Mouse (Mus musculus) lung, embryonic 16.5 days (tissue): ENCODE data around the gene Arhgap27. TPM values are rescaled to one million over a fixed set of nuclear protein-coding genes. Genes with fewer than 3 reads are reported as not detected.

Experiments
- ATAC-seq: fragments of 200-750 bp; cut with Nextera tagmentation; 2 replicates; pipeline ENCODE4 v1.8.0; 2017; ENCODE audit warnings: low read depth, mild to moderate bottlenecking, moderate library complexity
- H3K27ac ChIP-seq: fragments of 300-500 bp; sonication (generic); 2 replicates; pipeline ENCODE4 v1.5.1; 2014; ENCODE audit warnings: mild to moderate bottlenecking, control low read depth, low read length
- H3K27me3 ChIP-seq: fragments of 300-500 bp; sonication (generic); 2 replicates; pipeline ENCODE4 v1.6.1; 2014; ENCODE audit warnings: low read depth, low read length, mixed read lengths; ENCODE audit not compliant: control insufficient read depth, insufficient read depth
- H3K36me3 ChIP-seq: fragments of 300-500 bp; sonication (generic); 2 replicates; pipeline ENCODE4 v1.6.1; 2014; ENCODE audit warnings: low read length; ENCODE audit not compliant: control insufficient read depth, insufficient read depth
- H3K4me1 ChIP-seq: fragments of 300-500 bp; sonication (generic); replicated peaks from 2 replicates; pipeline ENCODE4 v1.6.1; 2014; ENCODE audit warnings: low read length, mixed read lengths; ENCODE audit not compliant: control insufficient read depth, insufficient read depth
- H3K4me2 ChIP-seq: fragments of 300-500 bp; sonication (generic); 2 replicates; pipeline ENCODE4 v1.6.1; 2014; ENCODE audit warnings: low read depth, low read length, control low read depth
- H3K4me3 ChIP-seq: fragments of 300-500 bp; sonication (generic); 2 replicates; pipeline ENCODE4 v1.5.1; 2014; ENCODE audit warnings: mild to moderate bottlenecking, low read length, control low read depth
- H3K9ac ChIP-seq: fragments of 300-500 bp; sonication (generic); 2 replicates; pipeline ENCODE4 v1.6.1; 2014; ENCODE audit warnings: low read length, control low read depth
- H3K9me3 ChIP-seq: fragments of 300-500 bp; sonication (generic); 2 replicates; pipeline ENCODE4 v1.6.1; 2016; ENCODE audit warnings: low read length; ENCODE audit not compliant: control insufficient read depth
- WGBS: fragments of 180-500 bp; shearing (Covaris S2); extraction: QIAGEN DNeasy Blood & Tissue Kit; methylation state at CpG from one replicate; pipeline ENCODE4 v1.1.7; 2014; 5-methylcytosine and 5-hydroxymethylcytosine counted together
- polyA plus RNA-seq: library from polyadenylated mRNA; unstranded; fragments of >200 nt; fragmentation: Nextera tagmentation; extraction: Ambion mirVana; gene quantifications from 2 replicates; pipeline ENCODE4 v1.2.1, GENCODE M21; 2015

The Arhgap27 gene
- polyA plus RNA-seq, 1 experiment from 2014 or later, result 14.1 TPM

DNA sequence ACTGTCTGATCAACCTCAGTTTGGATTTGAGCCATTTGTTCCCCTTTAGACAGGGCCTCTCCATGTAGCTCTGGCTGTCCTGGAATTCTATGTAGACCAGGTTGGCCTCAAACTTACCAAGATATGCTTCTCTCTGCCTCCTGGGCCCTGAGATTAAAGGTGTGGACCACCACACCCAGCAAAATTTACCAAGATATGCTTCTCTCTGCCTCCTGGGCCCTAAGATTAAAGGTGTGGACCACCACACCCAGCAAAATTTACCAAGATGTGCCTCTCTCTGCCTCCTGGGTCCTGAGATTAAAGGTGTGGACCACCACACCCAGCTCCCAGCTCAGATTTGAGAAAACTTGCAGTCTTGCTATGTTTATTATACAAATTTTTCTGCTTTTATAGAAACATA is 41.1 kb upstream of the Arhgap27 start:
- Histone ChIP-seq H3K27me3 (no peaks in the 10 kb centered on the region), H3K9ac (no peak overlapping the region), H3K36me3 (no peaks in the 10 kb centered on the region), H3K27ac (no peak overlapping the region), H3K4me2 (no peak overlapping the region), H3K4me3 (no peak overlapping the region), H3K4me1 (no peaks in the 10 kb centered on the region), H3K9me3 (no peaks in the 10 kb centered on the region)
- no peak for ATAC-seq

DNA sequence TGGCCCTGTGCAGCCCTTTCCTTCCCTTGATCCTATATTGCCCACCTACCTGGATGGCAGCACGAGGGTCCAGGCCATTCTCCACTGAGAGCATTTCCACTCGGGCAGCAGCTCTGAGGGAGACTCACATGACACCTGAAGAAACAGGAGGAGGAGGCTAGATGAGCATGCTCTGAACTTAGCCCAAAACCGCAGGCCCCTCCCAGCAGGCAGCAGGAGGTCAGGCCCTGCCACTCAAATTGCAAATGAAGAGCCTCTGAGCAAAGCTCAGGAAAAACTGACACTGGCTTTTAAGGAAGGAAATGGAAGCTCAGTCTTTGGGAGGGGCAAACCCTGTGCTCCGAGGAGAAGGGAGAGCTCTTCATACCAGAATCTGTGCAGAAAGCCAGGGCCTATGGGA is 40.3 kb upstream of the Arhgap27 start:
- Histone ChIP-seq H3K9ac (no peak overlapping the region), H3K4me3 (no peak overlapping the region), H3K27ac (no peak overlapping the region), H3K4me1 (no peaks in the 10 kb centered on the region), H3K27me3 (no peaks in the 10 kb centered on the region), H3K36me3 (no peaks in the 10 kb centered on the region), H3K9me3 (no peaks in the 10 kb centered on the region), H3K4me2 (no peak overlapping the region)
- WGBS, result 67% methylated on average over 4 of the region's 4 CpGs
- ATAC-seq, result no peak

DNA sequence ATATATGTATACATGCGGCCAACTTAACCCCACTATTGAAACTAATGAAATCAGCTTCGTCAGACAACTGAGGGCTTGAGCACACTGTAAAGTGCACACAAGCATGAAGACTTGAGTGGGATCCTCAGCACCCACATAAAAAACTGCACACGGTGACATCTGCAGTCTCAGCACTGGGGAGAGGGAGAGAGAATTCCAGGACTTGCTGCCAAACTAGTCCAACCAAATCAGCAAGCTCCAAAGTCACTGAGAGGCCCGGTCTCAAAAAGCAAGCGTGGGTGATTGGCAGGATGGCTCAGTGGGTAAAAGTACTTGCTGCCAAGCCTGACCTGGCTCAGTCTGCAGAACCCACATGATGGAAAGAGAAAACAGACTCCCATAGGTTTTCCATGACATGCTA is 39.2 kb upstream of the Arhgap27 start:
- no peaks in the 10 kb centered on the region for H3K27me3 ChIP-seq
- 89% methylated on average over 5 of the region's 5 CpGs for WGBS
- no peak overlapping the region for H3K4me3 ChIP-seq

DNA sequence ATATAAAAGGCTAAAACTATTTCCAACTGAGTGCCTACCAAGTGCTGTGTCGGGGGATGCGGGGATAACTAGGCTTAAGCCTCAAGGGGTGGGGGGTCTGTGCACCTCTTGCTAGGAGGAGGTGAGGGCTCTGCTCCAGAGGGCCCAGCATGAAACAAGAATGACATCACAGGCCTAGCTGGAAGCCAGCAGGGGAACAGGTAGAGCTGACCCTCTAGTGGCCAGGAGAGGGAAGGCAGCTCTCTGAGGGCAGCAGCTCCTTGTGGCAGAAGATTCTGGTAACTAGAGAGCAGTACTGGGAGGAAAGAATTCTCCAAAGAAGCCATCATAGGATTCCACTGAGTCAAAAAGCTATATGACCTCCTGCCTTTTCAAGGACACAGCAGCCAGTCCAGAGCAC is 38.7 kb upstream of the Arhgap27 start:
- Histone ChIP-seq H3K36me3 (no peaks in the 10 kb centered on the region), H3K27me3 (no peaks in the 10 kb centered on the region), H3K4me1 (no peaks in the 10 kb centered on the region), H3K9me3 (no peaks in the 10 kb centered on the region), H3K4me3 (no peak overlapping the region), H3K4me2 (no peak overlapping the region), H3K9ac (no peak overlapping the region), H3K27ac (no peak overlapping the region)
- 63% methylated on average over 2 of the region's 2 CpGs for WGBS
- ATAC-seq, result peak; percentile 41; the same call in 1 of the 2 replicates

More for the DNA sequence above, 39.2 kb upstream of the Arhgap27 start:
- H3K4me2 ChIP-seq, result no peak overlapping the region
- H3K9me3 ChIP-seq, result no peaks in the 10 kb centered on the region
- H3K27ac ChIP-seq, result no peak overlapping the region
- no peaks in the 10 kb centered on the region for H3K36me3 ChIP-seq
- no peak overlapping the region for H3K9ac ChIP-seq
- ATAC-seq, result no peak
- no peaks in the 10 kb centered on the region for H3K4me1 ChIP-seq

DNA sequence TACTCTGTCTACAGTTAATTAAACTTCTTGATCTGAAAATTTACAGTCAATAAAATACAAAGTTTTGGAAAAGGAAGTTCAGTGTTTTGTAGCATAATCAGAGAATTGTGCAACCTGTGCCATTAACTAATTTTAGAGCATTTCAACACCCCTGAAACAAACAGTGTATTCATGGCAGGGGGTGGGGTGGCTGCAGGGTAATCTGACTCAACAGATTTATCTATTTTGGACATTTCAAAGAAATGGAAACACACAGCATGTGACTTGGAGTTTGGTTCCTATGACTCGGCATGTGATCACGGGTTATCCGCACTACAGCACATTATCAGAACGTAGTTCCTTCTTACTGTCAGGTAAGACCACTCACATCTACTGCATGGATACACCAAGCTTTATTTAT is 36.5 kb upstream of the Arhgap27 start:
- no peaks in the 10 kb centered on the region for H3K4me1 ChIP-seq
- H3K4me3 ChIP-seq, result no peak overlapping the region
- no peak for ATAC-seq
- H3K4me2 ChIP-seq, result no peak overlapping the region
- peaks cover 14% of the 10 kb centered on the region for H3K36me3 ChIP-seq
- WGBS, result 88% methylated on average over 4 of the region's 4 CpGs
- H3K9ac ChIP-seq, result no peak overlapping the region
- H3K9me3 ChIP-seq, result no peaks in the 10 kb centered on the region
- H3K27ac ChIP-seq, result no peak overlapping the region
- H3K27me3 ChIP-seq, result no peaks in the 10 kb centered on the region

DNA sequence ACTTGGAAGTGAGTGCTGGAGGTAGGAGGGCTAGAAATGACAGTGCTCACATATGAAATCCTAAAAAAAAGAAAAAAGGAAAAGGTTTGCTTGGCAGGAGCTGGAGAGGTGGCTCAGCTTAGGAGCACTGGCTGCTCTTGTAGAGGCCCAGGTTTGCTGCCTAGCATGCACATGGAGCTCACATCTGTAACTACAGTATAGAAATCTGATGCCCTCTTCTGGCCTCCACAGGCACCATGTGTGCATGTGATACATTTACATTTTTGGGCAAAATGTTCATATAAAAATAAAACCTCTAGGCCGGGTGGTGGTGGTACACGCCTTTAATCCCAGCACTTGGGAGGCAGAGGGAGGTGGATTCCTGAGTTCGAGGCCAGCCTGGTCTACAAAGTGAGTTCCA is 35.6 kb upstream of the Arhgap27 start:
- ATAC-seq, result no peak
- no peaks in the 10 kb centered on the region for H3K4me1 ChIP-seq
- H3K9ac ChIP-seq, result no peak overlapping the region
- no peaks in the 10 kb centered on the region for H3K9me3 ChIP-seq
- peaks cover 23% of the 10 kb centered on the region for H3K36me3 ChIP-seq
- no peak overlapping the region for H3K4me3 ChIP-seq
- no peaks in the 10 kb centered on the region for H3K27me3 ChIP-seq
- H3K4me2 ChIP-seq, result no peak overlapping the region
- WGBS, result 85% methylated on average over 3 of the region's 3 CpGs
- H3K27ac ChIP-seq, result no peak overlapping the region

DNA sequence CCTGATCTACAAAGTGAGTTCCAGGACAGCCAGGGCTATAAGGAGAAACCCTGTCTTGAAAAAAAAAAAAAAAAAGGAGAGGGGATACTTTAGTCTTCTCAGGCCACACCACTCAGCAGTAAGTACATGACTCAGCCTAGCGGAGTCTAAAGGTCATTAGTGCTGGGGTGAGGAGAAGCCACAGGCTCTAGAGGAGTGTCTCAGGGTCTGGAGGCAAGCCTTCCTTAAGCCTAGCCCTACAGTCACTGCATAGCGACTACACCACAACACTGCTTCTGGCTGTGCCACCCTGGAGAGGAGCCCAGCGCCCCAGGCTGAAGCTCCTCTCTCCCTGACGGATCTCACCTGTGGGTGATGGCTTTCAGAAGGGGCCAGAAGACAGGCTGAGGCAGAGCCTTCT is 33.2 kb upstream of the Arhgap27 start:
- Histone ChIP-seq H3K9ac (no peak overlapping the region), H3K36me3 (peaks cover 23% of the 10 kb centered on the region), H3K9me3 (no peaks in the 10 kb centered on the region), H3K27me3 (no peaks in the 10 kb centered on the region), H3K4me2 (no peak overlapping the region), H3K27ac (no peak overlapping the region), H3K4me1 (no peaks in the 10 kb centered on the region), H3K4me3 (no peak overlapping the region)
- no peak for ATAC-seq
- 87% methylated on average over 4 of the region's 4 CpGs for WGBS

DNA sequence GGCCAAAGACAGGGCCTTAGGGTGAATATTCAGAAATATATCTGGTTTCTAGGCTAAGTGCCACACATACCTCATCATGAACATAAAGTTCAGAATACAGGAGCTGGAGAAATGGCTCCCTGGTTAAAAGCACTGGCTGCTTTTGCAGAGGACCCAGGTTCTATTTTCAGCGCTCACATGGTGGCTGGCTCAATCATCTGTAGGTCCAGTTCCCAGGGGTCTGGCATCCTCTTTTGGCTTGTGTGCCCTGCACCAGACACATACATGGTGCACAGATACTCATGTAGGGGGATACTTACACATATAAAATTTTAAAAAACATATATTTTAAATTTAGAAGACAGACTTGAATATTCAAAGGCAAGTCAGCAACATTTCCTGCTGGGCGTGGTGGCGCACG is 32.7 kb upstream of the Arhgap27 start:
- no peaks in the 10 kb centered on the region for H3K27me3 ChIP-seq
- peaks cover 23% of the 10 kb centered on the region for H3K36me3 ChIP-seq
- no peak overlapping the region for H3K9ac ChIP-seq
- no peak overlapping the region for H3K4me2 ChIP-seq
- no peaks in the 10 kb centered on the region for H3K9me3 ChIP-seq
- H3K27ac ChIP-seq, result no peak overlapping the region
- no peak overlapping the region for H3K4me3 ChIP-seq
- no peaks in the 10 kb centered on the region for H3K4me1 ChIP-seq
- ATAC-seq, result no peak
- 96% methylated on average over 4 of the region's 4 CpGs for WGBS

DNA sequence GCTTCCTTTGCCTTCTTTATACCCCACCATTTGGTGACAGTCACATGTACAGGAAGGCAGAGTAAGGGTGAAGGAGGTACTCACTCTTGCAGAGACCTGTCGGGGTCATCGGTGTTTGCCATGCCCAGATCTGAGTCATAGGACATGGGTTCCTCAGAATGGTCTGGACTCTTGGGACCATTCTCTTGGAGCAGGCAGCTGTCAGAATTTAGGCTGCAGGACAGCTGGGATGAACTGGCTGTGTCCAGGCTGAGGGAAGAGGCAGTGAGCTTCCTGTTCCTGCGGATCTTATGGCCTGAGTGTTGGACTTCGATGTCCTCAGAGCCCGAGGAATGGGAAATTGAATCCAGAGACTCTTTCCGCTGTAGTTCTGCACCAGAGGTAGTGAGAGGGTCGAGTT is 31.1 kb upstream of the Arhgap27 start:
- ATAC-seq, result no peak
- 90% methylated on average over 7 of the region's 7 CpGs for WGBS

DNA sequence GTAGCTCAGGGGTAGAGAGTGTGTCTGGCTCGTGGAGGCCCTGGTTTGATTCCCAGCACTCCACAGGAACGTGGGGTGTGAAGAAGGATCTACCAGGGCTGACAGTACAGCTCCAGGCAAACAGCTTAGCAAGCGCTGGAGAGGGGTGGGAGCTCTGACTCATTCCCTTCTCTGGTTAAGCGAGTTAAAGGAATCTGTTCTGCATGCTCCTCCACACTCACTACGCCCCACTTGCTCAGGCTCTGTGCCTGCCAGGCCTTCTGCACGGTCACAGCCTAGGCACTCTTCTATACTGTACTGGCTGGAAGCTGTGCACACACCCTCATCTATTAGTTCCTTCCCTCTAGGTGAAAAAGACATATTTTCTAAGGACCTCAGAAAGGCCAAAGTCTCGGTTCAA is 30.5 kb upstream of the Arhgap27 start:
- H3K4me2 ChIP-seq, result no peak overlapping the region
- WGBS, result 81% methylated on average over 7 of the region's 7 CpGs
- H3K4me3 ChIP-seq, result no peak overlapping the region
- no peaks in the 10 kb centered on the region for H3K27me3 ChIP-seq
- peaks cover 23% of the 10 kb centered on the region for H3K36me3 ChIP-seq
- H3K27ac ChIP-seq, result no peak overlapping the region
- ATAC-seq, result no peak
- H3K9me3 ChIP-seq, result no peaks in the 10 kb centered on the region
- no peaks in the 10 kb centered on the region for H3K4me1 ChIP-seq
- no peak overlapping the region for H3K9ac ChIP-seq

More for the DNA sequence above, 31.1 kb upstream of the Arhgap27 start:
- Histone ChIP-seq H3K4me1 (no peaks in the 10 kb centered on the region), H3K27ac (no peak overlapping the region), H3K27me3 (no peaks in the 10 kb centered on the region), H3K9me3 (no peaks in the 10 kb centered on the region), H3K36me3 (peaks cover 23% of the 10 kb centered on the region), H3K4me3 (no peak overlapping the region), H3K4me2 (no peak overlapping the region), H3K9ac (no peak overlapping the region)
